Mouse (Mus musculus): ENCODE measurements around the gene Manba. TPM values are rescaled to one million over a fixed set of nuclear protein-coding genes. Genes with fewer than 3 reads are reported as not detected.

Manba gene
- 10.5 TPM for polyA plus RNA-seq (2014; fragmentation: Illumina TruSeq; extraction: RNeasy Lipid Tissue Mini Kit (QIAGEN cat#74804); ENCODE audit: insufficient read depth, low read depth, low replicate concordance)

DNA sequence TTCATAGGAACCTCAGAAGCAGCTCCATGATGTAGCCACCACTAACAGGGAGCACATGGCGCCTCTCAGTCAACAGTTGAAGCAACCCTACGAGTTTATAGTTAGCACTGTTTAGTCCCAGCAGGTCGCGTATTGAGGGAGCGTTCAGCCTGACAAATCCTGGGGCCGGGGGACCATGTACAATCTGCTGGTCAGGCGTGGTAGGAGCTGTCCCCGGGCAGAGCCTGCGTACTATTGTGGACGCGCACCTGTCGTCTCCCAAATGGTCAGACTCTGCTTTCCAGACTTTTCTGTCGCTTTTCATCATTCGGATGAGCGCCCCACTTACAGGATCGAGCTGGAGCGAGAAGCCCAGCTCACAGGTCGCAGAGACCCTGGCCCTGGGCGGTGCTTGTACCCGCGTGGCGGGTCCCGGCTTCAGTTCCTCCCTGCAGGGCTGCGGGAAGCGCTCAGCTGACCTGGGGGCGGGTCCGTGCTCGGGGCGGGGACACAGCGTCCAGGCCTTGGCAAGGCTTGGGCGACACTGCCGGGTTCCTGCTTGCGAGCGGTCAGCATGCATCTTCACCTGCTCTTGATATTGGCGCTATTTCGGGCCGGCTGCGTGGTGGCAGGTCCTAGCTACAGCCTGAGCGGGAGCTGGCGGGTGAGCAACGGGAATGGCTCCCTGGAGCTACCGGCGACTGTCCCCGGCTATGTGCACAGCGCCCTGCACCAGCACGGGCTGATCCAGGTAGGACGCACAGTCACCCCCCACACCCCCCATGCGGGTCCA is at the start of gene Manba:
TSS of gene Manba (plus strand) at position 484 of the 772 bp plus-strand sequence.

DNA sequence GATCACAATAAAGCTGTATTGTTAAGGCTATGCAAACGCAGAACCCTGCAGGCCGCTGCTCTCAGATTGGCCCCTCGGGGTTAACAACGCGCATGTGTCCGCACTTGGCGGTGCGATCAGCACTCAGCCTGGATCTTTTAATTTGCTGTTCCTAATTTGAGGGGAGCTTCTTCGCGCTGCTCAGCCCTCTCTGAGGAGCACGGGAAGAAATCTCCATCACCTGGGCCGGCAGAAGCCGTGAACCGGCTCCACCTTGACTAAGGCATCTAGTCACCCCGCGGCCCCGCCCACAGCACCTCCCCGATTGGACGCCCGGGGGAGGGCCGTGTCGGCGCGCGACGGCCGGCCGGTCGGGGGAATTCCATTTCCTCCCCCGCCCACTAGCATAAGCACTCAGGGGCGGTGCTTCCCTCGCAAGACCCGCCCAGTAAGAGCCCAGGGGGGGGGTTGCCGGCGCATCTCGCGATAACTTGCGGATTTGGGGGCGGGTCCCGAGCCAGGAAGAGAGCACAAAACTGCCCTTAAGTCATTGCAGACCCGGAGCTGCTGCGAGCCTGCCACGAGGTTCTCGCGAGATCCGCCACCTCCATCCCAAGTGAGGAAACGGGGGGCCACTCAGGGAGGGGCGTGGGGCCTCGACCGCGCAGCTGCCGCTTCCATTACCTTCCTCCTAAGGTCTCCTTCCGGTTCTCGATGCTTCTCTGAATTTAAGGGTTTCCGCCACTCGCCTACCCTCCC is 47.5 kb upstream of the Manba start, which contains the start of gene Ube2d3:
TSS of gene Ube2d3 (plus strand) at position 392 of the 738 bp plus-strand sequence.

Other genes with a start within 250 kb of the Manba start
- gene Bdh2, start 204.4 kb upstream of the Manba start, polyA plus RNA-seq (2014; fragmentation: Illumina TruSeq; extraction: RNeasy Lipid Tissue Mini Kit (QIAGEN cat#74804); ENCODE audit: insufficient read depth, low read depth, low replicate concordance): 2.5 TPM
- gene Slc9b2, start 177.9 kb upstream of the Manba start, polyA plus RNA-seq (2014; fragmentation: Illumina TruSeq; extraction: RNeasy Lipid Tissue Mini Kit (QIAGEN cat#74804); ENCODE audit: insufficient read depth, low read depth, low replicate concordance): 0.69 TPM
- 0.28 TPM for gene Slc9b1, start 137.6 kb upstream of the Manba start, polyA plus RNA-seq (2014; fragmentation: Illumina TruSeq; extraction: RNeasy Lipid Tissue Mini Kit (QIAGEN cat#74804); ENCODE audit: insufficient read depth, low read depth, low replicate concordance)
- gene Cisd2, start 61.7 kb upstream of the Manba start, polyA plus RNA-seq (2014; fragmentation: Illumina TruSeq; extraction: RNeasy Lipid Tissue Mini Kit (QIAGEN cat#74804); ENCODE audit: insufficient read depth, low read depth, low replicate concordance): 24.4 TPM
- gene Ube2d3, start 47.5 kb upstream of the Manba start, polyA plus RNA-seq (2014; fragmentation: Illumina TruSeq; extraction: RNeasy Lipid Tissue Mini Kit (QIAGEN cat#74804); ENCODE audit: insufficient read depth, low read depth, low replicate concordance): 220 TPM
- 45.3 TPM for gene Nfkb1, start 205.9 kb downstream of the Manba start, polyA plus RNA-seq (2014; fragmentation: Illumina TruSeq; extraction: RNeasy Lipid Tissue Mini Kit (QIAGEN cat#74804); ENCODE audit: insufficient read depth, low read depth, low replicate concordance)